Mouse (Mus musculus): Measurements from ENCODE around the gene Zfp87.

Gene Zfp87

GRCm38 (mm10) chr13:67525753-67526410 lies at the start of gene Zfp87, which contains the start of gene Gm26965:
TSS of gene Zfp87 (minus strand) at chr13:67526177.
TSS of gene Gm26965 (minus strand) at chr13:67526151.
- in situ Hi-C loops (cut with MboI; ENCODE audit: low sequenced_read_pairs): no loop called here

- in situ Hi-C loops (cut with MboI; ENCODE audit: low sequenced_read_pairs): no loop called here
Observed at GRCm38 (mm10) chr13:67572591-67573189, 46.7 kb upstream of the Zfp87 start.

GRCm38 (mm10) chr13:67553730-67554129 lies 27.8 kb upstream of the Zfp87 start, which contains the start of gene Zfp748:
TSS of gene Zfp748 (minus strand) at chr13:67553830.
- in situ Hi-C loops (cut with MboI; ENCODE audit: low sequenced_read_pairs): no loop called here

GRCm38 (mm10) chr13:67552505-67553346 lies 26.7 kb upstream of the Zfp87 start:
- in situ Hi-C loops (cut with MboI; ENCODE audit: low sequenced_read_pairs): no loop called here

GRCm38 (mm10) chr13:67545941-67546340 lies 20.0 kb upstream of the Zfp87 start:
- in situ Hi-C loops (cut with MboI; ENCODE audit: low sequenced_read_pairs): no loop called here

- in situ Hi-C loops (cut with MboI; ENCODE audit: low sequenced_read_pairs): no loop called here
Observed at GRCm38 (mm10) chr13:67527049-67527730, 1.2 kb upstream of the Zfp87 start.

GRCm38 (mm10) chr13:67500908-67501307 lies 25.1 kb downstream of the Zfp87 start:
- in situ Hi-C loops (cut with MboI; ENCODE audit: low sequenced_read_pairs): no loop called here

- in situ Hi-C loops (cut with MboI; ENCODE audit: low sequenced_read_pairs): no loop called here
Observed at GRCm38 (mm10) chr13:67500084-67500719, 25.8 kb downstream of the Zfp87 start, which contains the start of gene Zfp58. TSS of gene Zfp58 (minus strand) at chr13:67500555.

GRCm38 (mm10) chr13:67495631-67496030 lies 30.3 kb downstream of the Zfp87 start:
- in situ Hi-C loops (cut with MboI; ENCODE audit: low sequenced_read_pairs): no loop called here

GRCm38 (mm10) chr13:67484424-67484811 lies 41.6 kb downstream of the Zfp87 start:
- in situ Hi-C loops (cut with MboI; ENCODE audit: low sequenced_read_pairs): no loop called here

GRCm38 (mm10) chr13:67483625-67484423 lies 42.2 kb downstream of the Zfp87 start, which contains the start of gene Zfp874b:
TSS of gene Zfp874b (minus strand) at chr13:67484258.
- in situ Hi-C loops (cut with MboI; ENCODE audit: low sequenced_read_pairs): no loop called here

- in situ Hi-C loops (cut with MboI; ENCODE audit: low sequenced_read_pairs): no loop called here
Observed at GRCm38 (mm10) chr13:67481528-67481927, 44.4 kb downstream of the Zfp87 start.

GRCm38 (mm10) chr13:67469274-67469673 lies 56.7 kb downstream of the Zfp87 start:
- in situ Hi-C loops (cut with MboI; ENCODE audit: low sequenced_read_pairs): no loop called here
